Mouse (Mus musculus): ENCODE measurements around the gene Tnrc6c. TPM values are rescaled to one million over a fixed set of nuclear protein-coding genes. Genes with fewer than 3 reads are reported as not detected.

Tnrc6c gene
- total RNA-seq, 2 experiments from 2014 or later: 89.8 to 90.7 TPM

- intact Hi-C loops (cut with DNase I): no loop called here
- DNase-seq: no peak
These were observed 59.3 kb downstream of the Tnrc6c start for GRCm38 (mm10) chr11:117713375-117713774.

- intact Hi-C loops (cut with DNase I): no loop called here
- DNase-seq: no peak
These were observed 64.7 kb downstream of the Tnrc6c start for GRCm38 (mm10) chr11:117718838-117719237.

- intact Hi-C loops (cut with DNase I): no loop called here
These were observed 70.7 kb downstream of the Tnrc6c start for GRCm38 (mm10) chr11:117724604-117725301.

GRCm38 (mm10) chr11:117727031-117727430, 72.9 kb downstream of the Tnrc6c start:
- no peak for DNase-seq
- intact Hi-C loops (cut with DNase I): no loop called here

More at GRCm38 (mm10) chr11:117724604-117725301, 70.7 kb downstream of the Tnrc6c start:
- no peak for DNase-seq

- intact Hi-C loops (cut with DNase I): no loop called here
- DNase-seq: no peak
These were observed 74.2 kb downstream of the Tnrc6c start for GRCm38 (mm10) chr11:117728245-117728644.

- intact Hi-C loops (cut with DNase I): no loop called here
- no peak for DNase-seq
These were observed 74.8 kb downstream of the Tnrc6c start for GRCm38 (mm10) chr11:117728841-117729240.

GRCm38 (mm10) chr11:117729341-117729740, 75.3 kb downstream of the Tnrc6c start:
- intact Hi-C loops (cut with DNase I): no loop called here
- no peak for DNase-seq

- DNase-seq: no peak
- intact Hi-C loops (cut with DNase I): no loop called here
These were observed 75.9 kb downstream of the Tnrc6c start for GRCm38 (mm10) chr11:117729798-117730489.

GRCm38 (mm10) chr11:117730490-117730838, 76.4 kb downstream of the Tnrc6c start:
- DNase-seq: no peak
- intact Hi-C loops (cut with DNase I): no loop called here

GRCm38 (mm10) chr11:117731470-117731869, 77.4 kb downstream of the Tnrc6c start:
- no peak for DNase-seq
- intact Hi-C loops (cut with DNase I): no loop called here

- no peak for DNase-seq
- intact Hi-C loops (cut with DNase I): no loop called here
These were observed 82.1 kb downstream of the Tnrc6c start for GRCm38 (mm10) chr11:117736037-117736689.

- DNase-seq: no peak
- intact Hi-C loops (cut with DNase I): no loop called here
These were observed 84.0 kb downstream of the Tnrc6c start for GRCm38 (mm10) chr11:117738123-117738522.

- intact Hi-C loops (cut with DNase I): no loop called here
- no peak for DNase-seq
These were observed 87.0 kb downstream of the Tnrc6c start for GRCm38 (mm10) chr11:117741128-117741527.

GRCm38 (mm10) chr11:117742243-117742642, 88.2 kb downstream of the Tnrc6c start:
- intact Hi-C loops (cut with DNase I): no loop called here
- DNase-seq: no peak

GRCm38 (mm10) chr11:117742715-117743114, 88.6 kb downstream of the Tnrc6c start:
- intact Hi-C loops (cut with DNase I): no loop called here
- DNase-seq: no peak

- intact Hi-C loops (cut with DNase I): no loop called here
These were observed 89.5 kb downstream of the Tnrc6c start for GRCm38 (mm10) chr11:117743454-117744030.

GRCm38 (mm10) chr11:117748628-117749027, 94.5 kb downstream of the Tnrc6c start:
- no peak for DNase-seq
- intact Hi-C loops (cut with DNase I): no loop called here

More at GRCm38 (mm10) chr11:117743454-117744030, 89.5 kb downstream of the Tnrc6c start:
- DNase-seq: no peak

GRCm38 (mm10) chr11:117749414-117749813, 95.3 kb downstream of the Tnrc6c start:
- DNase-seq: no peak
- intact Hi-C loops (cut with DNase I): no loop called here

GRCm38 (mm10) chr11:117751544-117751943, 97.5 kb downstream of the Tnrc6c start:
- no peak for DNase-seq
- intact Hi-C loops (cut with DNase I): no loop called here

GRCm38 (mm10) chr11:117755891-117756290, 101.8 kb downstream of the Tnrc6c start:
- DNase-seq: no peak
- intact Hi-C loops (cut with DNase I): no loop called here

- peak; percentile 51 for DNase-seq
- intact Hi-C loops (cut with DNase I): no loop called here
These were observed 105.2 kb downstream of the Tnrc6c start for GRCm38 (mm10) chr11:117759267-117759666.

All from left cerebral cortex, postnatal 4 days (tissue).